Mouse (Mus musculus) hindlimb bud, embryonic 11.5 days (tissue): ENCODE measurements around the gene Depdc7.

Experiments used
- DNase-seq: peaks from one replicate; pipeline ENCODE4 v3.0.0-alpha.2; 2012; ENCODE audit warnings: low read depth, low spot score; ENCODE audit errors: extremely low spot score

Depdc7 gene

DNA sequence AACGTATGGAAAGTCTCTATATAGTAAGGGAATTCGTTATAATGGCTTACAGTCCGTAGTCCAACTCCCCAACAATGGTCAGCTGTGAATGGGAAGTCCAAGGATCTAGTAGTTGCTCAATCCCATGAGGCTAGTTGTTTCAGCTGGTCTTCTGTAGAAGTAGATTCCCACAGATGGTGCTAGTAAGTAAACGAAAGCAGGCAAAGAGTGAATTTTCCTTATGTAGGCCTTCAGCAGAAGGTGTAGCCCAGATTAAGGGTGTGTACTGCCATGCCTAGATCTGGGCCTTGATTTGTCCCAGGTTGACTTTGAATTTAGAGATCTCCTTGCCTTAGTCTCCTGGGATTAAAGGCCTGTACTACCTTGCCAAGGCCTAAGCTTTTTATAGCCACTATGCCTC lies 26.4 kb downstream of the Depdc7 start, which contains the start of gene Pin1rt1:
TSS of gene Pin1rt1 (minus strand) at position 101 of the 400 bp plus-strand sequence.
- no peak for DNase-seq

DNA sequence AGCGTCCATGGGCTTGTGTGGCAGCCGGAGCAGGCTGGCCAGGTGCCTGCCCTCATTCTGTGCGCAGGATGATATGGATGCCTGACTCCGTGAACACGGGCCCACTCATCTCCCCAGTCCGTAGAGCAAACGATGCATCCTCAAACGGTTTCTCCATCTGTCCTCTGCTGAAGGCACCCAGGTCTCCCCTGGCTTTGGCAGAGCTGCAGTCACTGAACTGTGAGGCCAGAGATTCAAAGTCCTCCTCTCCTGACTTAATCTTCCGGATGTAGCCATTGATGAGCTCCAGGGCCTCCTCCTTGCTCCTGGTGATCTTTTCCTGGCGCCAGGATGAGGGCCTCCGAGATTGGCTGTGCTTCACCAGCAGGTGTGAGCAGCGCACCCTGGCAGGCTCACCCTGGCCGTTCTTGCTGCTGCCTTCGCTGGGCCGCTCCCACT lies 28.4 kb downstream of the Depdc7 start:
- no peak for DNase-seq

DNA sequence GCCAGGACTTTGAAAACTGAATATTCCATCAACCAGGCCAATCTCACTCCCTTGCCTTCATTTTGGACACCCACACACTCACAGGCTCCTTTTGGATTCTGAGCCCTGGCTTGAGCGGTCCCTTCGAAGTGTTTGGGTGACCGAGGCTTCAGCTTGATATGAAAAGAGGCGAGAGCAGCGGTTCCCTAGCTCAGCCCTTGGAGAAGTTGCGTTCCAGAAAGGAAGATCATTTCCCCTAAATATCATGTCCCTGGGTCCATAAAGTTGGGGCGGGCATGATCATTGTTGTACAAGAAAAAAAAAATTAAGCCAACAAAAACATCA lies 30.2 kb downstream of the Depdc7 start:
- no peak for DNase-seq

DNA sequence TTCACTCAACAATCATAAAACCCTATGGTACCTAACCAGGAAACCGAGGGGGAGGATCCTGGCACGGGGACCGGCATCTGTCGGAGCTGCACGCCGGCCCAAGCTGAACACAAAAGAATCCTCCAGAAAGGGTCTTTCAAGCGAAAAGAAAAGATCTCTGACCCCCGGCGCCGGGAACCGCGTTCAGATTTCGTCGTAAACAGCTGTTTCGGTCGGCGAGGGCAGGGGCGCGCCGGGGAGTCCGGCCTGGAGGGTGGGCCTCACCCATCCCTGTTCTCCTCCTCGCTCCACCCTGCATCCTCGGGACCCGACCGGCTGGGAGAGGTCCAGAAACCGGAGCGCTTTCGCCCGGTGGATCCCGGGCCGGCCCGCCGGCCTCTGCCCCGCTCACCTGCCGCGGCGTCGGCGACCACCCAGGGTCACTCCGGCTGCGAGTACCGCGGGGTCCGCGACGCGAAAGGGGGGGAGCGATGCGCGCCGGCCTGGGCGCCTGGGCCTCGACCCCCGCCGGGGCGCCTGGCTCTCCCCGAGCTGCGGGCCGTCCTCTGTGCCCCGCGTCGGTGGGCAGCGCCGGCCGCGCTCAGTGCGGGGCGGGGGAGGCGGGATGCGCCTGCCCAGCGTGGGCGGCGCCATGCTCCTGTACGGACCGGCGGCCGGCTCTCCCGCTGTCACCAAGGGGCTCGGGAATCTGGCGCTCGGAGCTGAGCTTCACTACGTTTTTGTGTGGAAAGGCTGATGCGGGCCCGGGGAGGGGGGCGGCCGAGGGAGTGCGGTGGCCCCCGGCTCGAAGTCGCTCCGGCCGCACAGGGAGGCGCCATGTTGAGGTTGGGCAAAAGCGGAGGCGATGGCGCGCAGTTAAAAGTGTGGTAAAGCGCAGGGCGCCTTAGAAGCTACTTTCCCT lies 30.8 kb downstream of the Depdc7 start, which contains the start of gene Tcp11l1:
TSS of gene Tcp11l1 (minus strand) at position 585 of the 901 bp plus-strand sequence.
- DNase-seq: no peak

DNA sequence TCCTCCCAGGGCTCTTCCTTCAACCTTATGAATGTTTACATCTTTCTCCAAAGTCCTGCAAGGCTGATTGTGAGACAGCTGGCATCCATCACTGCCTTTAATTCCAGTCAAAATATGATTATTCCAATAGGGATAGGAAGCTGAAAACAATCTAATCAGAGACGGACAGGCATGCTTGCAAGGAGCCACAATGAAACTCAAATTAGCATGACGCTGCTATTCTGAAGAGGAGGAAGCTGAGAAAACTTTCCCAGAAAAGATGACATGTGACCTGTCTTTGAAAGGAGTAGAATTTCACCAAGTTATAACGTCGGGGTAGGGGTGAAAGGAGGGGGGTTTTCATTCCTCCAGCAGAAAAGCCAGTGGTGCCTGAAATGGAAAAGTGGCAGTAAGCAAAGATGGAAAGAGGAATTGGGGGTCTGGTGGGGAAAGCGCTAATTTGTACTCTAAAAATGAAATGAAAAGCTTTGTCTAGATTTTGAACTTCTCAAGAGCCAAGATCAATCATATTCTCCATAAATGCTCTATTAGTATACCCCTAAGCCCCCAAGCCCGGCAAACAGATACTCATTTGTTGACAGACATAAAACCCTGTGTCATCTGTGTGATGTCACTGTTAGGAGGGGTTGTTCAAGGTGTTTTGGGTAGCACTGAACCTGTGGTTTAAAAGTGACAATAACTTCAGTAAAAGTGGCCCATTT lies 31.9 kb downstream of the Depdc7 start:
- no peak for DNase-seq

DNA sequence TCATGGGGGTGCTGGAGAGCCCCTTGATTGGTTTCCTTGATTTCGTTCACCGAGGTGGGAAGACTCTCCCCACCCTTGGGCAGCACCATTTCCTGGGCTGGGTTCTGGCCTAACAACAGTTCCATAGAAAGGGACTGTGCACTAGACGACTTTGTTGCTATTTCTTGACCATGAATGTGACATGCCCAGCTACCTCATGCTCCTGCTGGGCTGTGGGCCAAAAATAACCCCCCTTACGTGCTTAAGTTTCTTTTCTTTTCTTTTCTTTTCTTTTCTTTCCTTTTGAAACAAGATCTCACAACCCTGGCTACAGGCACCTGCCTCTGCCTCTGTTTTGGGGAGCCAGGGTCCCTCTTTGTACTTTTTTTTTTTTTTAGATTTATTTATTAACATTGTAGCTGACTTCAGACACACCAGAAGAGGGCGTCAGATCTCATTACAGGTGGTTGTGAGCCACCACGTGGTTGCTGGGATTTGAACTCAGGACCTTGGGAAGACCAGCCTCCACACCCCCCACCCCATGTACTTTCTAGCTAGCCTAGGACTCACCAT lies 32.8 kb downstream of the Depdc7 start:
- DNase-seq: no peak

DNA sequence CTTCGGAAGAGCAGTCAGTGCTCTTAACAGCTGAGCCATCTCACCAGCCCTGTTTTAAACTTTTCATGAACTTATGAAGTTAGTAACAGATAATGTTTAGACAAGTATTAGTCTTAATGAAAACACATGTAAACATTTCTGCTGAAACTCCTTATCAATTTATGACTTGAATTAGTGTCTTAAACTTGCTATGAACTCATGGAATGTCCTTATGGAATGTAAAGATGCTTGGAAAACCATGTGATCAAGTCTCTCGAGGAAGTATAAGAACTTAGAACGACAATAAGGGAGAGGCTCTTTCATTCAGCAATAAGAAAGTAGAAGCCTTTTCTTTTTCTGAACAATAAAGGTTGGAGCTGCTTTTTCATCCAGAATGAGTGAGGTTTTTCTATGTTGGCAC lies 38.3 kb downstream of the Depdc7 start:
- no peak for DNase-seq

DNA sequence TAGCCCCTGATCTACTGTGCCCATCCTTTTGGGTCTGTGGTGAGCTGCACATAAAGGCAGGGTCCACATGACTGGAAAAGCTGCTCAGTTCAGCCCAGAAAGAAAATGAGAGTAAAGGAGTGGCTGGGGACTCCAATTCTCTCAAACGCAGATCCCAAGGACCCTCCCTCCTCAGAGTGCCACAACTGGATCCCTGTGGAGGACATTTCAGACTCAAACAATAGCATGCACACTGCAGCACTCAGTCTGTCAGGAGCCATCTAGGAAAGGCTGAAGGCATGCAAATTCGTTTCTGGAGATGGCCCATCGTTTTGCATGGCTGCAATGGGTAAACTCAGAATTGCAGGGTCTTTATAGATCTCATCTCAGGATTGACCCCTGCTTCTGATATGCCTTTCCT lies 39.5 kb downstream of the Depdc7 start:
- no peak for DNase-seq

DNA sequence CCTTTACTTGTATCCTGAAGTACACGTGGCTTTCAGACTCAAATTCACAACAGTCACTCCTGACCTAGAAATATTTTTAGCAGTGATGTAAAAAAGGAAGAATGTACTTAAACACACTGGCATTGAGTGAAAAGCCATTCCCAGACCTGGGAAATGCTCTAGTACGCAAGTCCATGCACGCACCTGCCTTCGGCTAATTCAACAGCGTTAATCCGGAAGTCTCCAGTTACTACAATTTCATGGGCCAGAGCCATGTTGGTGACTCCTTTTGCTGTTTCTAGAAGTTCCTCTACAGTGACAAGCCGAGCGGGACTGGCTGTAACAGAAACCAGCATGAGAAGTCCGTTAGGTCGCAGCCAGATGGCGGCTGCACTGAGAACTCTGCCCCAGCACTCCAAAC lies 43.0 kb downstream of the Depdc7 start:
- DNase-seq: no peak

DNA sequence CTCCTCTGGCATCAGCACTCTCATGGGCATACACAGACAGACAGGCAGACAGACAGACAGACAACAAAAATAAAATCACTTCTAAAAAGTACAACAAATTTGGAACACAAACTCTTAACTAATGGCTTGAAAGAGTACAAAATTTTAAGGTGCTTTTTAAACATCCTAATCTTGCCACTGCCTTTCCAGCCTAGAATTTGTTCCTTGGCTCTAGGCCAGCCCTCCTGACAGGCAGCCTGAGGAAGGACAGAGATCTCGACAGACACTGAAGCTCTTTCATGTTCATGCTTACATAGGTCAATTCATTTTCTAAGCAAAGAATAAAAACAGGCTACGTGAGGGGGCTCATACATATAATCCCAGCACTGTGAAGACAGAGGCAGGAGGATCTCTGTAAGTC lies 50.1 kb downstream of the Depdc7 start:
- no peak for DNase-seq

DNA sequence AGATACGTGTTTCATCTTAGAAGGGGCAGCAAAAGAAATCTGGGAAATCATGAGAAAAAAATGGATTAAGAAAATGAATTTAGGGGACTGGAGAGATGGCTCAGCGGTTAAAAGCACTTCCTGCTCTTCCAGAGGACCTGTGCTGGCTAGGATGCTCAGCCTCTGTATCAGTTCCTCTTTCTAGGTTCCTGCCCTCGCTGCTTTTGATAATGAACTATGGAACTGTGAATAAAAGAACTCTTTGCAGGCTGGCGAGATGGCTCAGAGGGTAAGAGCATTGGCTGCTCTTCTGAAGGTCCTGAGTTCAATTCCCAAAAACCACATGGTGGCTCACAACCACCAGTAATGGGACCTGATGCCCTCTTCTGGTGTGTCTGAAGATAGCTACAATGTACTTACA lies 52.0 kb downstream of the Depdc7 start:
- no peak for DNase-seq

DNA sequence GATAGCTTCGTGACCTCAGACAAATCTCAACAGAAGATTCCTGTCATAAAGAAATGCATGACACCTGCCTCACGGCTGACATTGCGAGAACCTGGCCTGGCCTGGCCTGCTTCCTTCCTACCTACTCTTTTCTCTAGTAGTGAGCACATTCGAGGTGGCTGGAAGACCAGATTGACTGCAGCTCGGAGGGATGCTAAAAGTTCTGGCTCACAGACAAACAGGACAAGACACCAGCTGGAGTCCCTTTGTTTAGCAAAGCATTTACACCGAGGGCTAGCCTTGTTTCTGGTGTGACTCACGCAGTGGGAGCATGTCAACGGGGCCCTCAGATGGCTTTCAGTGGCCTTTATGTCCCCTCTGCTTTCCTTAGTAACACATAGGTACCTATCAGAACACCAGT lies 54.0 kb downstream of the Depdc7 start:
- DNase-seq: no peak

DNA sequence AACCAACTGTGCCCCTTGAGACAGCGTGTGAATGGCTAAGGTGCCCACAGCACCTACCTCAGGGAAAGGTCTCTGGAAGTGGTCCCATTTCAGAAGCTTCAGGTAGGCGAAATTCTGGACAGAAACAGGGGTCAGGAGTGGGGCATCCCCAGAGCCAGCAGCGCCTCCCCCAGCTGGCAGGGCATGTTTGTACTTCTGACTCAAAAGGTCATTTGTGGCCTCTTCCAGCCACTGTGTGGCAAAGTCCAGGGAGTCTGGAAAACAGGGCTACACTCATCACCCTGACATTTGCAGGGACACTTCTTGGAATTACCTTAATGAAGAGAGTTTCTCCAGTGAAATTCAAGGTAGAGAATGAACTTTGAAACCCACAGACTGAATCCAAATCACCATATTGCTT lies 54.4 kb downstream of the Depdc7 start:
- no peak for DNase-seq

DNA sequence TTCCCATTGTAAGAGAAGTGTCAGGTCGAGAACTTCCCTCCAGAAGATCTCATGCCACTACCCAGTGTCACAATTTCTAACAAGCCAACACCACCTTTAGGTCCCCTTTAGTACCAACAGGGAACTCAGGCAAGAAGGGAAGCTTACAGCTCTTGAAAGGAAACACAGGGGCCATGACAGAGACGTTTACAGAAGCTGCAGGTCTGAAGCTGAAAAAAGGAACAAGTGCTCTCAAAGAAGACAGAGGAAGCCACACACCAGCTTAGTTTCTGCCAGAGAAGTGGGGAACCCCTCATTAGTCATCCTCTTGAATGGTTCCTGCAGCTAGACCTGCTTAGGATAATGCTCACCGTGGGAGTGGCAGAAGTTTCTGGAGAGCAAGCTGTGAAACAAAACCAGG lies 55.4 kb downstream of the Depdc7 start:
- DNase-seq: no peak

DNA sequence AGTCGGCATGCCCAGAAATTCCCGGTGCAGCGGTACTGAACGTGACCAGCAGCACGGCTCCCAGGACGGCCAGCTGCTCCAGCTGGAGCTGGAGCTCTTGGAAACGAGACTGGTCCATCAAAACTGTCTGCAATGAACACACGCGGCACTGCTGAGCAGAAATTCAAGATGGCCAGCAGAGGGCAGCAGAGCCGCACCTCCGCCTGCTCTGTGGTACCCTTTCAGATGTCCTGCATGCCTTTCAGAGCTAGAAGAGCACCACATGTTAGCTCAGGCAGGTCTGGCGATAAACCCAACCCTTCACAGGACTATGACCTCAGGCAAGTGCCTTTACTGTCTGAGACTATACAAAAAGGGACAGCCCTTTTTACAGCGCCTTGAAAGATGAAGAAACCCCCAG lies 57.3 kb downstream of the Depdc7 start:
- peak; percentile 57 for DNase-seq

DNA sequence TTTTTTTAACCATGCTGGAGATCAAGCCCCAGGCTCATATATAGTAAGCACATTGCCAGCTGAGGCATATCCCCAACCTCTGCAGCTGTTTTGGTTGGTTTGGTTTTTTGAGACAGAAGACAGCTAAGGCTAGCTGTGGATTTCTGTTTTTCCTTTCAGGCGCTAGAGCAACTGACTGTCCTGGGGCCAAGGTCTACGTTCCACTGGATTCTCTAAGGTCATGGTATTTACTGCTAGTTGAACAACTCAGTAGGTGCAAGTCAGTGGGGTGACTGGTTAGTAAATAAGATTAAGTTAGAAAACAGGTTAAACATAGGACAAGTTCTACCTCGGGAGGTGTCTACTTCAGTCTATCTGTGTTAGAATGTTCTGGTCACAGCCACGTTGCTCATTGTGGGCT lies 57.9 kb downstream of the Depdc7 start:
- DNase-seq: no peak

DNA sequence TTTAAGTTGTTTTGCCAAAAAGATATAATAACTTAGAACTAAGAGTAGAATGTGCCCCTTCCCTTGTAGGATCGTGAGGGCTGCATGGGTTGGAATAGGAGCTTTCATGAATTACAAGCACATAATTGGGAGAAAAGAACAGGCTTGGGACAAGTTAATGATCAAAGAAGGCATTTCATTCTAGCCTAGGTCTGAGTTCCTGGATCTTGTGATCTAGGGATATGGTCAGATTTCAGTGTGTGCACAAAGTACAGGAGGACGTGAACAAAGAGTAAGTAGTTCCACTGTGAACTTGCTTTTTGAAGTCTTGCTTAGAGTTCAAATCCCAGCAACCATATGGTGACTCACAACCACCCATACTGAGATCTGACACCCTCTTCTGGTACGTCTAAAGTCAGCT lies 65.4 kb downstream of the Depdc7 start:
- DNase-seq: no peak
